Mouse (Mus musculus) thymus, adult 2 months (tissue): ENCODE results near the gene Baz2b.

Source experiments
- CTCF ChIP-seq: fragments of 200-500 bp; IDR thresholded peaks from 2 replicates; pipeline ENCODE4 v1.5.1; 2012; ENCODE audit warnings: mild to moderate bottlenecking, control low read depth, low read length, moderate library complexity, borderline replicate concordance; ENCODE audit not compliant: control insufficient read depth, poor library complexity, insufficient read depth; ENCODE audit errors: extremely low read depth
- POLR2A ChIP-seq: fragments of 200-500 bp; IDR thresholded peaks from 2 replicates; pipeline ENCODE4 v1.6.1; 2012; ENCODE audit warnings: mild to moderate bottlenecking, low read length, control low read depth, moderate library complexity; ENCODE audit not compliant: control insufficient read depth, poor library complexity, insufficient read depth; ENCODE audit errors: extremely low read depth

GRCm38 (mm10) chr2:60253506-60253905 is 43.9 kb upstream of the Baz2b start:
- TF ChIP-seq CTCF (no peak), POLR2A (no peak)
